Mouse (Mus musculus) embryo, embryonic 11.5 days (tissue): ENCODE measurements around the gene Kif14.
"Not testable (repeated sequence)": the region's sequence is repeated elsewhere in the genome, so short reads cannot be mapped to it uniquely, and the experiment has no call there.

ENCODE experiments used
- DNase-seq: peaks from one replicate; pipeline ENCODE4 v3.0.0-alpha.2; 2012; ENCODE audit warnings: low read depth, low spot score

The Kif14 gene

DNA sequence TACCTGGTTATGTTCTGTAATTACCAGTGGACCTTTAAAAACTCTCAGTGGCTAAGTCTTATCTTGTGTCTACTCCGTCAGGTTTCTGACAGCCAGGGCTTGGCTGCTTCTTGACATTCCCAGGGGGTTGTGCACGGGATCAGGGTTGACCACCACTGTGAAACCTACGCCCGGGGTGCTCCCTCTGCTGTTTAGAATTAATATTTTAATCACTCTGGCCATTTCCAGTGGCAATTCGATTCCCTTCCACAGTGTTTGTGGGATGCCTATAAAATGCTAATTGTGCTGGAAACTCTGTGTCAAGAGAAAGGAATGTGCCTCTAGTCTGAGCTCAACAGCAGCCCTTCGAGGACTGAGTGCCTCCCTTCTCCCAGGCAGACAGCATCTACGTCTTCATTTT is 89.7 kb downstream of the Kif14 start:
- DNase-seq = no peak

DNA sequence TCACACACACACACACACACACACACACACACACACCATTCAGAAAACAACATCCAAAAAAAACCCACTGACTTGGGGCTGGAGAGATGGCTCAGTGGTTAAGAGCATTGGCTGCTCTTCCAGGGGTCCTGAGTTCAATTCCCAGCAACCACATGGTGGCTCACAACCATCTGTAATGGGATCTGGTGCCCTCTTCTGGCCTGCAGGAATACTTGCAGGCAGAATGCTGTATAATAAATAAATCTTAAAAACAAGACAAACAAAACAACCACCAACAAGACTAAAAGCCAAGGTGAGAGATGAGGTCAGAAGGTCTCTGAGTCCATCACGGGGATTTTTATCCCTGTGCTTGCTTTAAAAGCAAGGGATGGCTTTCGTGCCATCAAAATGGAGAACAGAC is 90.5 kb downstream of the Kif14 start:
- not testable (repeated sequence) for DNase-seq

DNA sequence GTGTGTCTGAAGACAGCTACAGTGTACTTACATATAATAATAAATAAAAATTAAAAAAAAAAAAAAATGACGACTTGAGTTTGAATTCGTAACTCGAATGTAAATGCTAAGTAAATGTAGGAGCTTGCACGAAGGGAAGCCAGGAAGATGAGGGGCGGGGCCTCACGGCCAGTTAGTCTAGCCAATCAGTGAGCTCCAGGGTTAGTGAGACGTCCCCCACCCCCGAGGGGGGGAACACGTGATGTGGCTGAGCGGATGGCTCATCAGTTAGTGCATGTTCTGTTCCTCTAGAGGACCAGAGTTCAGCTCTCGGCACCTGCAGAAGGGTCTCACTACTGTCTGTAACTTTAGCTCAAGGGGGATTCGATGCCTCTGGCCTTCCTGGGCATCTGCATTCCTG is 91.3 kb downstream of the Kif14 start:
- no peak for DNase-seq

DNA sequence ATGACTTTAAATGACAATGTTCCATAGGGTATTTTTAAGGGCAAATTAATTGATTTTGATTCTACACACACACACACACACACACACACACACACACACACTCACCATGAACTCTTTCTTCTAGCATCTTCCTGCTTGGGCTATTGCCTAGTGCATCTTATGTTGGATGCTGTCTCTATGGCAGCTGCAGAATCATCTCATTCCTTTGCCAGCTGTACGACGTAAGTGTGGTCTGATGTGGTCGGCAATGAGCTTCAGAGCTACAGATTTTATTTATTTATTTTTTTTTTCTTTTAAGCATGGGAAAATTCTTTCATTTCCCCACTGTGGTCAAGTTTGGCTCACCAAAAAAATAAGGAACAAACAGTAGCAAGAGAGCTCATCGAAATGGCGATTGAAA is 92.6 kb downstream of the Kif14 start:
- DNase-seq = no peak

DNA sequence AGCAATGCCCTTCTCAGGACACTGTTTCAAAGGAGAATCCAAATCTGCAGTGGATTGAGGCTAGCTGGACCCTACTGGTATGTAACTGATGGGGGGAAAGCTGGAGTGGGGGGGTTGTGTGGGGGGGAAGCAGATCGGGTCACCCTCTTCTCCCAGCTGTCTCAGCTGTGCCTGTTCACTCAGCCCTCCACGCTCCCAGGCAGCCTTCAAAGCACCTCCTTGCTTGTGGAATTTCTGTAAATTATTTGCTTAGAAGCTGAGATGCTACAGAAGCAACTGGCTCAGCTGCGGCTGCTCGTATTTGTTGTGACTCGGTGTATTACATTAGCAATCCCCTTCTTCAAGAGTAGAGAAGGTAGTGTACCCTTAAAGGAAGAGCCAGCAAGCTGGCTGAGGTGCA is 93.1 kb downstream of the Kif14 start:
- DNase-seq = no peak

DNA sequence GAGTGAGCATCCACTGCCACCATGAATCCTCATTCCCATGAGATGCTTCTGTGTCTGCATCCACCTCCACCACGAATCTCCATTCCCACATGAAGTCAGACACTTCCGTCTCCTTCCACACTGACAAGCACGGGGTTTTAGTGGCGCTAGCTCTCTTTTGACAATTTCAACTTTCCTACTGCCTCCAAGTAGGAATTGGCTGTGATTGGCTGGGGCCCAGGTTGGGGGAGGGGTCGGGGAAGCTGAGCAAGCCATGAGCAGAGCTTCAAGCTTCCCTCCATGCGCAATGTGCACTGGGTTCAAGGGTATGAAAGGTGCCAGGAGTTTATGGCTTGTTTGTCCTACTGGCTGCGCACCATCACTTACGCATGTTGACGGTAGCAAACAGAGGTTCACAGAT is 93.6 kb downstream of the Kif14 start:
- no peak for DNase-seq

DNA sequence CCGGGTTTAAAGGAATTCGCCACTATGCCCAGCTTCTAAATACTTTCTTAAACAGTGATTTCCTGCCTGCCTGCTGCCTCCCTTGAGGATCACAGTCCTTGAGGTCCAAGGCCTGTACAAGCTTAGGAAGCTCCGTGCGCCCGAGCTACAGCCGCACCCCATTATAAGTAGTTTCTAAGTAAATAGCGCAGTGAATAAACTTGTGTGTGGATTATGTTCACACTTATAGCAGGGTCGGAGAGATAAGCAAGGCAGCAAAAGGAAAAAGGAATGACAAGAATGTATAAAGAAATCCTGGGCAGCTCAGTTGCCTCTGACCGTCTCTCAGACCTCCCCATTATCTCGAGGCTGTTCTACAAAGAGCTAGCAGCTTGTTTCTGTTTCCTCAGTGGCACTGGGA is 95.7 kb downstream of the Kif14 start:
- DNase-seq = no peak

DNA sequence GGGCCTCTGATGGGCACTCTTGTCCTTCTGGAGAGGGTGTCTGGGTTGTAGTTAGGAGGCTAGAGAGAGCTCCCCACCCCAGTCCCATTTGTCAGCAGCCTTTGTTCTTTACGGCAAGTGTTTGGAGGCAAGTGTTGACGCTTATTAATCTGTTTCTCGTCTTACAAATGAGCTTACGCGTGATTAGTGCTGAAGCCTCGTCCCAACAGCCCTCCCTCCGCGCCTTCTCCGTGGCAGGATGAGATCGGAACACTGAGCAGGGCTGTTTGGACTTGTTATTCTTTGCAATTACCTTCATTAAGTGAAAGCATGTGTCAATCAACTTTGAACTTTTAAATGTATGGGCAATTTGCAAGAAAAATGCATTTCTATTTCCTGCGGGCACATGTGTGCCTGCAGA is 97.0 kb downstream of the Kif14 start:
- no peak for DNase-seq

DNA sequence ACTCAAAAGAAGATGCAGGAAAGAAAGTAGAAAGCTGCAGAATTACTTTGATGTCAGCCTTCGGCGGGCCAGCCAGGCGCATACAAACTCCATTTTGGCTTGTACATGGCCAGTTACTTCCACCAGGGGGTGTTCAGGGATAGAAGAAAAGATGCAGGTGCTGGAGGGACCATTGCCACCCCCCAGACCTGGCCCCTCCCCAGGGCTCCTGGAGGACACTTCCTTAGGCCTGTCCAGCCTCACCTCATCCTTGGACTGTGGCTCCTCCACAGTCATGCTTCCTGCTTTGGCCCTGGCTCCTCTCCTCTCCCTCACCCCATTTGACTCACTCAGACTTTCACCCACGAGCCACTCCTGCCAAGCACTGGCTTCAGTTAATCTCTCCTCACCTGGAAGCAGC is 98.8 kb downstream of the Kif14 start:
- DNase-seq = no peak

DNA sequence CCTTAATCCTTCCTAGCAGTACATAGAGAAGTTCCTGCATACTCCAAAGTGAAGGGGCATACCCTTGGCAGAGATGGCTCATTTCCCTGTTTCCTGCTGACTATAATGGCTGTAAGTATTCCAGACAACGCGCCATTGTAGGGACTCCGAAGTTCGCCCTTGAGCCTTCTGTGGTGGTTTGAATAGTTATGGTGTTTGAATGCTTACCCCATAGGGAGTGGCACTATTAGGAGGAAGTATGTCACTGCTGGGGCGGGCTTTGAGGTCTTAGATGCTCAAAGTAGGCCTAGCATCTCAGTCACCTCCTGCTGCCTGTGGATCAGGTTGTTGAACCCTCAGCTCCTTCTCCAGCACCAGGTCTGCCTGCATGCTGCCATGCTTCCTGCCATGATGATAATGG is 100.2 kb downstream of the Kif14 start:
- no peak for DNase-seq

DNA sequence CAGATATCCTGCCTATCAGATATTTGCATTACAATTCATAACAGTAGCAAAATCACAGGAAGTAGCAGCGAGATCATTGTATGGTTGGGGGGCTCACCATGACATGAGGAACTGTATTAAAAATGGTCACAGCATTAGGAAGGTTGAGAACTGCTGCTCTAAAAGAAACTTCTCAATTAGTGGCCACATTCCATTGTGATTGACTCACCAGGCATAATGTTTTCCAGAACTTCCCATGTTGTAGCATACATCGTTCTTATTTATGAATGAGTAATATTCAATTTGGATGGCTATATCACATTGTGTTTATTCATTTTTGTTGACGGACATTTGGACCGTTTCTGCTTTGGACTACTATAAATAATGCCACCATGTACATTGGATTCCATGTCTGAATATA is 101.5 kb downstream of the Kif14 start:
- DNase-seq = no peak

DNA sequence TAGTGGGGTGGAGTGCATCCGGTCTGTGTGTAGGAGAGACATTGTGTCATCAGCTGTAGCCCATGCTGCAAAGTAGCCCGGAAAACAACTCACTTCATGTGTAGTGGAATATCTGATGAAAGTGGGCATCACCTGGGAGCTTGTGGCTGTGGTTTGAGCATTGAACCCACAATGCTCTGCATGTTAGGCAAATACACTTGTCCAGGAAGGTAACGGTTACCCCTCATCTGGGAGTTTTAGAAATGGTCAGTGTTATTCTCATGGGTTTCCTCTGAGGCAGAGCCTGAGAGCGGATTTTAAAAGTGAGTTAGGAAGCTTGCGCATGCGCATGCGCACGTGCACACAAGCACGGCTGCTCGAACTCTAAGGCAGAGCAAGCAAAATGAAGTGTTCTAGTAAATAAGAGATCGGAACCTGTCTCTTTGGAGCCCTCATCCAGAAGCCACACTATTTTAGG is 102.6 kb downstream of the Kif14 start:
- DNase-seq = no peak

DNA sequence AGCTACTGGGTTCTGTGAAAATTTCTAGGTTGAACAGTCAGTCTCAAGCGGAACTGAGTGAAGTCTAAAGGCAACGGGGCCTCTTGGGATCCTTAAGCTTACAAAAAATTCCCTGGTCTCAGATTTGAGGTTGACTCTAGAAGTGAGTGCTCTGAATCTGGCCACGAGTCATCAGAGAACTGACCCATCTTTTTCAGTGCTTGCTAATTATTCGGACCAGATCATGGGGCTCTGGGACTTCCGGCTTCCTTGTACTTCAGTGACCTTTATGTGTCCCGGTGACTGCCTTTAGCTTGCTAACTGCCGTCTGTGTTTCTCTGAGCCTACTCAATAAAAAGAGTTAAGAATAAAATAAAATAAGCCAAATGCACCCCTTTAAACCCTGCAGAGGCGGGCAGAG is 103.1 kb downstream of the Kif14 start:
- no peak for DNase-seq

DNA sequence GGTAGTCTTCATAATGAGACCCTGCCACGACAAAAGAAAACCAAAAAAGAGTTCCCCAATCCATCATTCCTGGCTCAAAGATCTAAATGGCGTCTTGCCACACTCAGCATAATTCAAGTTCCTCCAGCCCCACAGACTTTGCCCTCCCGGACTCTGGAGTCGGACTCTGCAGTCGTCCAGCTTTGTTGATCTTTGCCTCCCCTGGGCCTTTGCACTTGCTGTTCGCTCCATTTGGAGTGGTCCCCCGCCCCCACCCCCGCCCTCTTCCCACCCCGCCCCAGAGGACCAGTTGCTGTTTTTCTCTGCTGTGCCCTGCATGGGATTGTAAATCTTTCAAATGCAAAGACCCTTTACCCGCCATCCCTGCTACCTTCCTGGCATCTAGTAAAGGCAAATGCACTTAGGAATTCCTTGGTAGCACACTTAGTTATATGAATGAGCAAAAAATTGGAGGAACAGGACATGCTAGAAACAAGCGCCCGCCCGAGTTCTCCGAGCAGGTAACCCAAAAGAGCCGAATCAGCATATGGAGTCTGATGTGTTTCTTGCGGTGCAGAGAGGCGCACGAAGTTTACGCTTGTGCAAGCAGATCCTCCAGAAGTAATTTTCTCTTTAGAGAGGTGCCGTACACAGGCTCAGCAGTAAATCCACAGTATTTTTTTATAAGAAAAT is 103.6 kb downstream of the Kif14 start:
- no peak for DNase-seq

DNA sequence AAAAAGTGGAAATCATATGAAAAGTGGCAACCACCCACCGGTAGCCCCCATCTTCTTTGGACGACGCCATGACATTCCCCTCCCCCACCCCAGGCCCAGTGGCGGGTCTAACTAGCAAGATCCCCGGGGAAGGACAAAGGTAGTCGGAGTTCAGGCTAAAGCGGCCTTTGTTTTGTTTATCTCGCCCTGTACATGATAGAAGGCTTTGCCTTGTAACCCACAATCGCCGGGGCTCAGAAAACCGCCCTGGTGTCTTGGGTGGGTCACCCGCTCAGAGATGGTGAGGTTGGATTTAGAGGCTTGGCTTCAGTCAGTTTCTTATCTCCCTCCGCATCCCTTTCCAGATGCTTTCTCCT is 104.1 kb downstream of the Kif14 start:
- DNase-seq = no peak

DNA sequence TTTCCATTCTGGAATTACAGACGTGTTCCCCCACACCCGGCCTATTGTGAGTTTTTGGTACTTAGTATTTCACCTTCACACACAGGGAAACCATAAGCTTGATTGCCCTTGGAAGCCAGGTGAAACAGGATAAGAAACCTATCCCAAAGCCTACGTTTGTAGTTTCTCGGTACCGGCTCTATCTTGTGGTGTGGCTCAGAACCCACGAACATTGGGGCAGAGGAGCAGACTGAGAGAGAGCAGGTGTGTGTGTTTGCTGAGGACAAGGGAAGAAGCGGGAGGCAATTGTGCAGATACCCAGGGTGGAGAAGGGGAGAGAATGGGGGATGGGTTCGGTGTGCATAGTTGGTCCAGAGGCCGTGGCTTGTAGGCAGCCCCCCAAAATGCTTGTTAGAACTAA is 104.8 kb downstream of the Kif14 start:
- no peak for DNase-seq

DNA sequence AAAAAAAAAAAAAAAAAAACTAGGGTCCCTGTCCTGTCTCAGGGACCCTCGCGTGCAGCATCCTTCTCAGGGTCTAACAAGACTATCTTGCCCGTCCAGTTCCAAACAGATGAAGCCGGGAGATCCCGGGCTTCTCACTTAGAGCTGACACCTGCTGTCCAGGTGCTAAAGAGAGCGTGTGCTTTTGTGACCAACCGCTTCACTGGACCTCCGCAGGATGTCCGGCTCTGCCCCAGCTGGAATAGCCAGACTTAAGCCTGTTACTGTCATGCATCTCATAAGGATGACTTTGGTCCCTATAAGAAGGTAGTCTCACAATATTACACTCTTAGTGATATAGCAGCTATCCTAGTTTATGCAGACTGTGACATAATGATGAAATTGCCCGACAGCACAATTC is 105.4 kb downstream of the Kif14 start:
- no peak for DNase-seq

DNA sequence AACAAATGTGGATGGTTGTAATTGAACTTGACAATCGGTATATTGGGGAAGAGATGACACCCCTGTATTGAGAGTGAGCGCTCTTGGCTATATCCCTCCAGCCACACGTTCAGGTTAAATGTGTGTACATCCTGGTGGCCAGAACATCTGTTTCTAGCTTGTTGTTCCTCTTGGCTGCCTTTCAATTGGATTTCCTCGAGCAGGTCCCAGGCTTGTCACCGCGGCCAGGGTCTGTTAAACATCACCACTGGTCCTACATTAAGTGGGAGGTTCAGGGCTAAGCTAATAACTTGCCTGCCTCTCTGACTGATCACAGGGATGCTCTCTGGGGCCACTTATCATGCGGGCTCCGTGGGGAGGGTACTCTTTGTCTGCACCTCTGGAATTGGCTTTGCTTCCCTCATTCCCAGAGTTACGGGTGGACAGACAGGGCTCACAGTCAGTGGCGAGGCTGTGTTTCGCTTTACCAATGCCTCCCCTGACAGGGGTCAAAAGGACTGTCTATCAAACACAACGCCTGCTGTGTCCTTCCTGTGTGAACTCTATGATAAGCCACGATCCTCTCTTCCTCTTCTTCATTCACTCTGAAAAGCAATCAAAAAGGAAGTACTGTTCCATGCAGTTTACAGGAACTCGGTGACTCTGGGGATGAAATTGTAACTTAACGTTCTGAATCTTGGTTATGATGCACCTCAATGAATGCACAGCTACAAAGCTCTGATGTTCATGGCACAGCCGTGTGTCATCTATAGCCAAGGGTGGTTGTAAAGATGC is 111.9 kb downstream of the Kif14 start:
- no peak for DNase-seq

DNA sequence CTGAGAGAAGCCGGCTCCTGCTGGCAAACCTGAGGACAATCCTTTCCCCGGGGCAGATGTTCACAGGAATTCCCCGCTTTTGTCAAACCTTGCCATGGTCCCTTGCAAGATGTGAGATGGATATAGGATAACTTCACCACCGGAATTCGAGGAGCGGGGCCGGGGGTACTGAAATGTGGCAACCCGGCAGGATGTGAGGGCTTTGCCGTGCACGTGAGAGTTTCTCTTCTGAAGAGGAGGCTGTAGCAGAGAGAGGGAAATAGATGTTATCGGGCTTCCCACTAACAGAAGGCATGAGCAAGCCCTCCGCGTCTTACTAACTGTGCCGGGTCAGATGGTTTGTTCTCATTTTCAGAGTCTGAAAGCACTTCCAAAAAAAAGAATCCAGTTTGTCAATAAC is 113.2 kb downstream of the Kif14 start:
- no peak for DNase-seq

DNA sequence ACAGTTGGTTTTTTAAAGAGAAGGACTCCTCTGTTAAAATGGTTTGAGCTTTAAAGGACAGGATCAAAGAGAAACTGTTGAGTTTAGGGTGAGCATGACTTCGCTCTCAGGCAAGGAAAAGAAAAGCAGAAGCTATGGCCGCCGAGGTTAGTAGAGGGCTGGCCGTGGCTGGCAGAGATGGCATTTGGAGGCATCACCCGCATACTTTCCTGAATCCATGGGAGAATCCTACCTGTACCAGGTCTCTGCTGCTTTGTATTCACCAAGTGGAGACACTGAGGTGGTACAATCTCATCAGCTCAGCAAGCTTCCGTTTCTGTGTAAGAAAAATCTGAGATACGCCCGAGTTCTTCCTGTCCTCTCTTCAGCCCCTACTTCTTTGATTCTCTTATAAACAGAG is 114.1 kb downstream of the Kif14 start:
- DNase-seq = no peak
